Mouse (Mus musculus) left cerebral cortex, postnatal 10 days (tissue): ENCODE measurements at regions not wholly inside any gene's neighbourhood (a gene's known extent, or its start where the extent isn't known, plus 50 kb on each side); places are given as distances from the start of the nearest gene placed in this dataset.
A peak's percentile ranks its signal among the peaks of the same experiment; 100 is the strongest.

ENCODE experiments used
- DNase-seq, 2 experiments: peaks; one replicate each; pipeline ENCODE4 v3.0.0; 2021 to 2022; ENCODE audit warnings: low spot score in 2 of 2, mixed read lengths in 1 of 2; ENCODE audit errors: extremely low spot score in 1 of 2
- intact Hi-C: fragments of 180-260 bp; cut with DNase I; formaldehyde crosslinking; loops from one replicate; pipeline ENCODE4 v1.15.1; 2025

DNA sequence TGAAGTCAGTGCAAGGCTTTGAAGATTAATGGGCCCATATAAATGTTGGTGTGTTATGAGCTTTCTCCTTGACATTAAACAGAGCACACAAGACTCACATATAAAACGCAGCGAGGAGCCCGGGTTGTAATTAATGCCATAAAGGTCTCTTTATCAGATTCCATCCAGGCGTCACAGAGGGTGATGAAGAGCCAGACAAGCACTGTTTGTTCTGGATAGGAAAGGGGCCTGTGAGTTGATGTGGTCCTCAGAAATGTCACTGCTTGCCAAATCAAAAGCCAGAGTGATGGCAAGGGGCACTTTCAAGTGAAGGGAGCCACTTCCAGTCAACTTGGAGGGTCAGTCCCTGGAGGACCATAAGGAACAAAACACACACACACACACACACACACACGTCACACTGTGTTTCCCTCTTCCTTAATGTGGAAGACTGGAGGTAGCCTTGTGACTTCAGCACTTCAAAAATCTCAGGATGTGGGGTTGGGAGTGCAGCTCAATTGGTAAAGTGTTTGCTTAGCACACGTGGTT, 142.1 kb downstream of the Psmg1 start:
- no peak for DNase-seq
- intact Hi-C loops: no loop called here

- intact Hi-C loops: no loop called here
- no peak for DNase-seq
Measured at GRCm38 (mm10) chr16:95847765-95848483, 142.8 kb downstream of the Psmg1 start.

DNA sequence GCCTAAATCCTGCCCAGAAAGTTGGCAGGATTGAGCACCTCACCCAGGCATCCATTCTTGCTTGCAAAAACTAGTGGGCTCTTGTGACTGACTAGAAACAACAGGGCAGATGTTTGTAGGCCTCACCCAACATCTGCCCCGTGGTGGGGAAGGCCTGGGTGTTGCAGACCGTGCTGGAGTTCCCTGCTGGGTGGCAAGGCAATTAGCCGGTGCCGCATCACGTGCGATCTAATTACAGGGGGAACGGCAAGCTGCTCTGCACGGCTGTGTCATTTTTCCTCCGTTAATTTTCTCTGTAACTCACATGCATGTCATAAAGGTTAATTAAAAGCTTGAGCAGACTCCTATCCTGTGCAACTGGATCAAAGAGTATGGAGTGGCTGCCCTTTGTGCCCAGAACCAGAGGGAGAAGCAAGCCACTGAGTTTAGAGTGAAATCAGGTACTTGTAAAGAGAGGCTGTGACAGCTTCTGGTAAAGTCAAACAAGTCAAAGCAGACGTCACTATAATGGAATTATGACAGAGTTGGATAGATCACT, 143.5 kb downstream of the Ets2 start:
- no peak for DNase-seq
- intact Hi-C loops: no loop called here

- intact Hi-C loops: no loop called here
- no peak for DNase-seq
Measured at GRCm38 (mm10) chr16:95844691-95845090, 142.8 kb downstream of the Ets2 start.

DNA sequence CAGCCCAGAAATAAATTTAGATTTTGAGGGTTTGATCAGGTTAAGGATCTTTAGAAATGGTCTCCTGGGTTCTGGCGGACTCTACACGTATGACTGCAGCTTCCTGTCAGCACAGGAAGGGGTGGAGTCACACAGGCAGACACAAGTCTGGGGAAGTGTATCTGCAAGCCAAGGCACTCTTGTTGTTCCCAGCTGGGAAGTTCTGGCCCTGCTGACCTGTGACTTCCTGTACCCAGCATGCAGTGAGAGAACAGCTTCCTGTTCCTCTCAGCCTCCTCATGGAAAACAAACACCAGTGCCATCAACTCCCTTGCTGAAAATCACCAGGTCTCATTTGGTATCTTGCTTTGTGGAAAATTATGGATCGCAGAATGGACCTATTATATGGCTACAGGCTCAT, 140.9 kb downstream of the Ets2 start:
- intact Hi-C loops: no loop called here
- peak in 1 of 2 experiments; percentile 35 for DNase-seq

DNA sequence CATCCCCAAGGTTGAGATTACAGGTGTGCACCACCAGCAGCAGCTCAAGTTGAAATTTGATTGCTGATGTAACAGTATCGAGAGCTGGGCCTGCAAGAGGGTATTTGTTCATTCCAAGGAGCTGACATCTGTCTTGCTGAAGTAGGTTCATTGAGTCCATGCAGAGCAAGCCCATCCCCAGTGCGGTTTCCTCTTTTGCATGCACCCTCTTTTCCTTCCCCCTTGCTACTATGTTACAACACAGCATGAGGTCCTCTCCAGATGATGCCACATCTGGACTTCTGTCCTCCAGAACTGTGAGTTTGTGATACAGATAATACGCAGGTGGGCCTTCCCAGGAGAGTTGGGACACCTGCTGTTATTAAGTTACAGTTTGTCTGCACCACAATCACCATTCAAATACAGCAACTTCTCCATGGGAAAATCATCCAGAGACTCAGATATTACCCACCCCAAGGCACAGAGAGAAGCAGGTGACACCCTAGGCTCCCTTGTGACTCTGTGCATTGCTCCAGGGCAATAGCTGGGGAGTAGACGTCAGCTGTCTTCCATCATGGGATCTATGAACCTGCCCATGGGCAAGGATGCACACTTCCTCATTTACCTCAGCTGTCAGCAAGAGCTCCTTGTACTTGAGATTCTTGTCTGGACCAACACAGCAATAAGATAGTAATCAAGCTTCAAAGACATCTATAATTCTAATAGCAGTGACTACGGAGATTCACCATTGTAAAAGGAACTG, 137.8 kb downstream of the Ets2 start:
- intact Hi-C loops: no loop called here

DNA sequence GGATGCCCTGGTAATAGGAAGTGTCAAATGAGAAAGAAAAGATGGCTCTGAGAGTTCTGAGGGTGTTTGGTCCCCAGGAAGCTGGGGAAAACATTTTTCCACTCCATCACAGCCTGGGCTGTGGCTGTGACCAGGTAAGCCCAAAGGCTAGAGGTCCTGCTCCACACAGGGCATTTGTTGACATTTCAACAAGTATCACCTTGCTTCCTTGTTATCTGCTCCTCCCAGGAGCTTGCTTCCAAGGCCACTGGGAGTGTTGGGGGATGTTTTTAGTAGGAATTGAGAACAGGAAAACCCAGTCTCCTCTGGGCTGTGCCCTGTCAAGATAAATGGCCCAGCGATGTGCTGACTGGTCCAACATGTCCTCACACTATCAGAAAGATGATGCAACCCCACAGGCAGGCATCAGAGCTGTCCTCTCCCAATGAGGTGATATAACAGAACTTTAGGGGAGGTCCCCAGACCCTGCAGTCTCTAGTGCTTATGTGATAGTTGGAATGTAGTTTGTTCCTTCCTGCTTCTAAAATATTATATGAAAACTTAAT, 137.1 kb downstream of the Ets2 start:
- no peak for DNase-seq
- intact Hi-C loops: no loop called here

More for the DNA sequence above, 137.8 kb downstream of the Ets2 start:
- no peak for DNase-seq

GRCm38 (mm10) chr16:95838478-95838846, 136.6 kb downstream of the Ets2 start:
- DNase-seq: no peak
- intact Hi-C loops: no loop called here

DNA sequence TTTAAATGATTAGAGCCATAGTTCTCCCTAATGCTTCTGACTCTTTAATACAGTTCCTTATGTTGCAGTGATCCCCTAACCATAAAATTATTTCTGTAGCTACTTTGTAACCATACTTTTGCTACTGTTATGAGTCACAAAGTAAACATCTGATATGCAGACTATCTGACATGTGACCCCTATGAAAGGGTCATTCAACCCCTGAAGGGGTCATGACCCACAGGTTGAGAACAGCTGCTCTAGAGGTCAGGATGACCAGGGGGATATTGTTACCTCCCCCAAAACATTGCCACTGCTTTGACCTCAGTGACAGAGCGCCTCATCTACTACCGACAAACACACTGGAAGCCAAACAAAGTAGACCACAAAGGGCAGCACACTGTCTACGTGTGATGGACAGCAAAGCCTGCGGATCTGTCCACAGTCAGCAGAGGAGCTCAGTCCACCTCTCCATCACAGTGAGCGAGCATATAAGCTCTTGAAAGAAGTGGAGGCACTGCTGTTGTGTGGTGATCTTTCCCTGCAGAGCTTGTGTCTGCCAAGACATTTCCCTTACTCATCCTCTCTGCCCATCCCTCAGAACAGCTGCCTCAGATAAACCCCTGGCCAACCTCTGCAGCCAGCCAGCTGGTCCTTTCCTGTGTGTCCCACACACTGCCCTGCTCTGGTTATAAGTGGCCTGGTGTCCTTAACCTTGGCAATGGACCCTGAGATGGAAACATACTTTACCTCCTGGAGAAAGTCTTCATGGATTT, 136.0 kb downstream of the Ets2 start:
- intact Hi-C loops: no loop called here
- DNase-seq: no peak

DNA sequence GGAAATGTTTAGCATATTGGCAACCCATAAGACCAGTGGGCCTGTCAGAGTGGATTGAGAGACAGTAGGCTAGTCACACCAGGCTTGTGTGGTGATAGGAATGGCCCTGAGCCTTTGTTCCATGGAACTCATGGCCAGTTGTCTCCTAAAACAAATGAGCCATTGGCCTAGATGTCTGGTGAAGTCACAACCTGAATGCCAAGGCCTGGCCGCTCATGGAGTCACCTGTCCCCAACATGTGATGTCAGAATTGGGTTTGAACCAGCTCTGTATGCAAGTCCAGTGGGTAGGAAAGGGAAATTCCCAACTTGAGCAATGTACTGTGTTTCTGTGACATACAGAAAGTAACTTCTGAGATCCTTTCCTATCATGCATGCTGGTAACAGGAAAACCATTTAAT, 134.1 kb downstream of the Ets2 start:
- intact Hi-C loops: no loop called here

DNA sequence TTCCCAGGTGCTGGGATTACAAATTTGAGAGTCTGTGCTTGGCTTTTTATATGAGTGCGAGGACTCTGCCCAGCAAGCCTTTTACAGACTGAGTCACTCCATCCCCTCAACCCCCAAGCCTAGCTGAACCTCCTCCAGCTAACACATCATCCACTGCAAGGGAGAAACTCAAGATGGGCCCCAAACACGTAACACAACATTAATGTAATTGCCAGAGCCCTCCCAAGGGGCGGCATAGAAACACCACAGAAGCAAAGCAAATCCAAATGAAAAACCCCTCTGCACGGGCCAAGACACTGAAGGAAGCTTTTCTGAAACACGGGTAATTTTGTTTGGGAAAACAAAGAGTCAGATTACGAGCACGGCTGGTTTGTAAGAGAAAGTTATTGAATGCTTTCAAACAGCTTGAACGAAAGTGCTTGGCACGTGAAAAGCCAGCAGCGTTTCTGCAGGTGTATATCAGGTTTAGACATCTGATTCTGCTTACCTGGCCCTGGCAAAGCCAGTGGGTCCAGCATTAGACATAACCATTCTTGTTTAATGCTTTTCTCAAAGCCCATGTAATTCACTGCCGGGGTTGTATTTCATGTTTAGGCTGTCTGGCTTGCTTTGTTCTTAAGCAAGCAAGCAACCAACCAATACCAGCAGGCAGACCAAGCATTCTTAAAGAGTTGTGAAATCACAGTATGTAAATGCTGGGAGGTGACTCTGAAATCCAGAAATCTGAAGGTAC, 132.8 kb downstream of the Ets2 start:
- intact Hi-C loops: no loop called here
- no peak for DNase-seq

More for the DNA sequence above, 134.1 kb downstream of the Ets2 start:
- DNase-seq: no peak

DNA sequence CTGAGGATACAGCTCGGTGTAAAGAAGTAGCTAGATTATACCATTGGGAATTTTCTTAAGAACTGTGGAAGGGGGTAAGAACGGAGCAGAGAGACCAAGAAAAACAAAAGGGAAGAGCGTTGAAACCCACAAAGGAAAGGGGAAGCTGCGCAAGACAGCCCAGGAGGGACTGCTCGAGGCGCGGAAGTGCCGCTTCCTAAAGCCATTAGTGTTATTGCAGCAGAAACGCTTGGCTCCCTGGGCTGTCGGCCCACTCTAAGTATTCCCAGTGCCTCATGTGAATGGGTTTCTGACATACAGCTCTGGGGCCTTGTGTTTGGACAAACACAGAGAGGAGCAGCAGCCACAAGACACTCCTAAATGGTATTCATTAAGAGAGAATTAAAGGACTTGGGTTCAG, 131.6 kb downstream of the Ets2 start:
- intact Hi-C loops: no loop called here

DNA sequence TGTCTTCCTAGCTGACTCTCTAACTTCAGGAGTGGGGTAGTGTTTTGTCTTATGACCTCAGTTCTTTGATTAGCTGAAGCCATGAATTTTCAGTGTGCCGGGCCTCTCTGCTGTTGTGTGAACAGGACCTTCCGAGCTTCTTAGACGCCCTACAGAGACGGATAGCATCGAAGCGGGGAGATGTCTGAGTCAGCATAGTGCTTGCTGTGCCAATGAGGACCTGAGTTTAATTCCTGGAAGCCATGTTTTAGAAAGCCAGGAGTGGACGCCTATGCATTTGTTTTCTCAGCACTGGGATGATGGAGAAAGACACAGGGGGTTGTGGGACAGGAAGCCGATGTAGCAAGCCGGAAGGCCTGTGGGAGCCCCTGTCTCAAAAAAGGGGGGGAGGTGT, 130.5 kb downstream of the Ets2 start:
- intact Hi-C loops: no loop called here

More for the DNA sequence above, 131.6 kb downstream of the Ets2 start:
- no peak for DNase-seq

DNA sequence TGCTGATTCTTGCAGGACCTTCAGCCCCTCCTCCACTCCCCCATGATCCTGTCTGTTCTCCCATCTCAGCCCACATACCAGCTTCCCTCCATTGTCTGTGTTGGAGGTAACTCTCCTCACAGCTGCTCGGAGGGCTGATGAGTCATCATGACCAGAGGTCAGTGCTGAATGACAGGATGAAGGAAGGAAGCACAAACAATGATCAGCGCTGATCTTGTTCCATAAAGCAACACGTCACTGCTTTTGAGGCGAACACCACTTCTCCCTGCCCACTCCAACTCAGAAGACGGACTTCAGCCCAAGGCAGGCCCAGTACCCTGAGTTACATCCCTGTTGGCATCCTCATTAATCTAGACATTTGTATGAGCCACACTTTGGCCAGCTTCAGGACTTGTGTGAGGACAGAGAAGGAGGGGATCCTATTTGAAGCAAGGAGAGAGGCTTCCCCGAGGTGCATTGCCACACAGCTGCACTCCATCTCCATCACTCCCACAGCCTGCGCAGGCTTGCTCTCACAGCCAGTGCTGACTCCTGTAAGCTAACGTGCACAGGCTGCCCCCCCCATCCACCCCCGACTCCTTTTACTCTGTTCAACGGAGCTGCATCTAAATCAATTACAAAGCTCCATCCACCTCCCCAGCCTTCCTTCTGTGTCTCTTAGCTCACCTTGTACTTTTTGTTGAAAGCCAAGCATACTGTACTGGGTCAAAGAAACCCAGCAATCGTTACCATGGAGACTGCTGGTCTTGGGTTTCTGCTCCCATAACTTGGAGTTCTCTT, 129.9 kb downstream of the Ets2 start:
- DNase-seq: peak in 1 of 2 experiments; percentile 41
- intact Hi-C loops: no loop called here

More for the DNA sequence above, 130.5 kb downstream of the Ets2 start:
- DNase-seq: no peak

GRCm38 (mm10) chr16:95827402-95827737, 125.5 kb downstream of the Ets2 start:
- intact Hi-C loops: no loop called here
- no peak for DNase-seq

- intact Hi-C loops: no loop called here
- DNase-seq: no peak
Measured at GRCm38 (mm10) chr16:95826681-95827401, 125.0 kb downstream of the Ets2 start.

- no peak for DNase-seq
- intact Hi-C loops: no loop called here
Measured at GRCm38 (mm10) chr16:95825723-95826122, 123.8 kb downstream of the Ets2 start.
